Mouse (Mus musculus) adrenal gland, adult 18-20 months (tissue): ENCODE results near the gene Cd164. TPM values are rescaled to one million over a fixed set of nuclear protein-coding genes. Genes with fewer than 3 reads are reported as not detected.

Experiments used
- total RNA-seq, 2 experiments: library from RNA; stranded (reverse); gene quantifications; 1 replicate in 1 of 2; 2 replicates in 1 of 2; pipeline ENCODE4 v1.2.3; 2021

Cd164 gene
- total RNA-seq, 2 experiments from 2014 or later, result 213 to 232 TPM

Other genes with a start within 250 kb of the Cd164 start
- 10 to 100 TPM; 13.8 to 17.7 TPM for gene Fig4, start 216.2 kb upstream of the Cd164 start, total RNA-seq
- gene Ak9, start 215.4 kb upstream of the Cd164 start, total RNA-seq, result under 1 TPM in 1 of 2 experiments, not detected in 1; 0.10 TPM
- 10 to 100 TPM; 17.0 to 20.3 TPM for gene Zbtb24, start 69.0 kb upstream of the Cd164 start, total RNA-seq
- 10 to 100 TPM in 1 of 2 experiments, 1 to 10 TPM in 1; 8.8 to 15.2 TPM for gene Mical1, start 43.1 kb upstream of the Cd164 start, total RNA-seq
- 10 to 100 TPM; 17.4 to 22.2 TPM for gene Smpd2, start 29.0 kb upstream of the Cd164 start, total RNA-seq
- under 1 TPM; 0.43 to 0.64 TPM for gene Ppil6, start 29.0 kb upstream of the Cd164 start, total RNA-seq
- gene Ccdc162, start 197.2 kb downstream of the Cd164 start, total RNA-seq, result 1 to 10 TPM in 1 of 2 experiments, under 1 TPM in 1; 0.36 to 1.7 TPM